ENCODE assay signal across 8 mouse cellular contexts in the genomic region with DNA sequence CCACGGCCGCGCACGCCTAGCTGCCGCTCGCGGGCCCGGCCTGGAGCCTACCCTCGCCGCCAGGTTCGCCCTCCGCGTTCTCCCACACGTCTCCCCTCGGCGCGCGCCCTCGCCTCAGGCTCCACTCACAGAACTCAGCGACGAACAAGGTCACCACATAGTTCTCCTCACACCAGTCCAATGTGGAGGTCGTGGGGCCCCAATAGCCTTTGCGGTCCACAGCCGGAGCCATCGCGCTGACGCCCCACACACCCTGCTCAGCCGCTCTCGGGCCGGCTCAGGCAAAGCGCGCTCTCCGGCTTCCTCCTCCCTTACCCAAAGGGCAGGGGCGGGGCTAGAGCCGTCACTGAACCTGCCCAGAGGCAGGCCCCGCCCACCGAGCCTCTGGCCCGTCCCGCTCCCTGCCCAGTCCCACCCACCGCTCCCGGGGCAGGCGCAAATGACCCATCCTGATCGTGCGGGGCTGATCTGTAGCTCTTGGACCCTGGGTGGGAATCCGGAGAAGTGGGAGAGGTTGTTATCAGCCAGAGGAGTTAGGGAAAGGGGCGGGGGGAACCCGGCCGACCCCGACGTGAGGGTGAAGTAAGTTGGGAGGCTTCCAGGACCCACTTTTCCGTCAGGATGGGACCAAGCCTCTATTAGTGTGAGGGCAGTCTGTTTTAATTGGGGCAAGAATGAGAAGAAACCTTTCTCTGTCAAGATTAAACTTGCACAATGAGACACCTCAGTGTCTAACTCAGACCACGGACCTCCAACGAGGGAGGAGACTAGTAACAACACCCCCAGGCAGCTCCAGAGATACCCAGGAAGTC. TPM values are rescaled to one million over a fixed set of nuclear protein-coding genes. Genes with fewer than 3 reads are reported as not detected.
DNase-seq lines count a peak whose midpoint lies in the region; ATAC-seq and TF ChIP-seq lines count a peak whose summit lies in the region.

No protein-coding gene starts in this region.

- 0 out of 2 replicates have a peak, but pooled peaks cover 11% of the 10 kb centered on the region for H3K4me1 ChIP-seq in hindbrain, postnatal 0 days (ENCODE audit: insufficient read depth, low read length)

- peak overlapping the region; percentile 80 for H3K4me3 ChIP-seq in hindbrain, postnatal 0 days (ENCODE audit: low read length)
- peak overlapping the region; percentile 87 for H3K4me3 ChIP-seq in left cerebral cortex, adult 2 months

- WGBS in hindbrain, postnatal 0 days: under 1% methylated on average over 53 of the region's 53 CpGs

- no peaks in the 10 kb centered on the region for H3K27me3 ChIP-seq in hindbrain, postnatal 0 days (ENCODE audit: insufficient read depth, low read length)

- no peaks in the 10 kb centered on the region for H3K9me3 ChIP-seq in hindbrain, postnatal 0 days (ENCODE audit: low read length)

- peak; percentile 13; the same call in 1 of the 2 replicates for TF ChIP-seq CTCF in hindbrain, postnatal 0 days (IDR thresholded peaks at IDR 0.05; ENCODE audit: low read depth)
- TF ChIP-seq CTCF in left cerebral cortex, adult 2 months (IDR thresholded peaks at IDR 0.05): no peak; the same call in 1 of the 2 replicates

- H3K9ac ChIP-seq in hindbrain, postnatal 0 days (replicated peaks; ENCODE audit: low read length): peak overlapping the region; percentile 81

- peak; percentile 98 for ATAC-seq in hindbrain, postnatal 0 days
- ATAC-seq in megakaryocyte, adult 5-6 weeks (ENCODE audit: poor library complexity, severe bottlenecking): peak; percentile 96

- H3K36me3 ChIP-seq in hindbrain, postnatal 0 days (ENCODE audit: insufficient read depth, low read length): no peaks in the 10 kb centered on the region

- peak; percentile 89 for DNase-seq in T-cell, adult 2 months (ENCODE audit: low spot score)
- DNase-seq in cerebellum, postnatal 36 days: peak; percentile 89 to 95
- DNase-seq in gastrocnemius, adult 18-20 months (ENCODE audit: low spot score): peak; percentile 94
- peak; percentile 95 for DNase-seq in hindbrain, postnatal 0 days (ENCODE audit: low spot score)
- DNase-seq in left cerebral cortex, adult 2 months (ENCODE audit: extremely low spot score in 1 of 2, low spot score in 2 of 2): peak; percentile 91 to 92
- DNase-seq in right cerebral cortex, adult 2 months (ENCODE audit: low spot score in 2 of 2): peak; percentile 91
- DNase-seq in urinary bladder, postnatal 14 days (ENCODE audit: low spot score): peak; percentile 98

- H3K27ac ChIP-seq in hindbrain, postnatal 0 days: peak overlapping the region; percentile 80
- H3K27ac ChIP-seq in left cerebral cortex, adult 2 months: peak overlapping the region; percentile 78

- intact Hi-C loops in left cerebral cortex, adult 2 months (cut with DNase I): no loop called here

- H3K4me2 ChIP-seq in hindbrain, postnatal 0 days (ENCODE audit: low read depth, low read length): peak overlapping the region; percentile 72

RNA-seq across cellular contexts. Expression of a gene that starts 11.6 kb away (rescaled TPM):
- 1 to 10 TPM; 3.6 to 4.1 TPM for total RNA-seq in gastrocnemius, adult 18-20 months (2021)
- total RNA-seq in hindbrain, postnatal 0 days (2014; rRNA removed): 14.7 and 18.1 TPM in 2 replicates
- 24.9 and 26.8 TPM in 2 replicates for polyA plus RNA-seq in hindbrain, postnatal 0 days (2015; fragmentation: Nextera tagmentation; extraction: Ambion mirVana)
- 10 to 100 TPM; 22.2 to 25.4 TPM for total RNA-seq in left cerebral cortex, adult 2 months (2021)
- total RNA-seq in megakaryocyte, adult 5-6 weeks (2015): 98.2 and 107 TPM in 2 replicates
- 84.2 and 85.4 TPM in 2 replicates for total RNA-seq in megakaryocyte, adult 5-6 weeks (2017)

RNA-seq across cellular contexts. Expression of a gene that starts 51.7 kb away (rescaled TPM):
- 1 to 10 TPM; 1.1 to 1.7 TPM for total RNA-seq in gastrocnemius, adult 18-20 months (2021)
- 37.6 and 48.8 TPM in 2 replicates for total RNA-seq in hindbrain, postnatal 0 days (2014; rRNA removed)
- 9.4 and 11.1 TPM in 2 replicates for polyA plus RNA-seq in hindbrain, postnatal 0 days (2015; fragmentation: Nextera tagmentation; extraction: Ambion mirVana)
- total RNA-seq in left cerebral cortex, adult 2 months (2021): 1 to 10 TPM; 2.9 to 3.4 TPM
- total RNA-seq in megakaryocyte, adult 5-6 weeks (2015): not detected in 2 replicates
- 0.07 and 0.37 TPM in 2 replicates for total RNA-seq in megakaryocyte, adult 5-6 weeks (2017)

Comparison
In these comparisons a context has a peak if more than half of its experiments do, and no peak if none do; other contexts are left out.
1. Peak in every context shown above with its lines: DNase-seq, ATAC-seq, H3K4me3 ChIP-seq and H3K27ac ChIP-seq.